Mouse (Mus musculus) bone marrow macrophage, adult 2 months (primary cell): ENCODE data around the gene Hs6st1.

Source experiments
- CTCF ChIP-seq: IDR thresholded peaks from 2 replicates; pipeline ENCODE4 v1.5.1; 2012; ENCODE audit warnings: low read depth, mild to moderate bottlenecking, low read length, moderate library complexity
- POLR2A ChIP-seq: IDR thresholded peaks from 2 replicates; pipeline ENCODE4 v1.6.1; 2012; ENCODE audit warnings: mild to moderate bottlenecking, low read depth, low read length, borderline replicate concordance

GRCm38 (mm10) chr1:36140311-36140710 lies 72.1 kb downstream of the Hs6st1 start:
- TF ChIP-seq POLR2A (no peak), CTCF (no peak)
